Mouse (Mus musculus) ES-Bruce4 (cell line): ENCODE measurements around the gene Mlec.

Source experiments
- CTCF ChIP-seq: IDR thresholded peaks from one replicate; pipeline ENCODE4 v1.8.1; 2011; ENCODE audit warnings: low read depth, low read length
- EP300 ChIP-seq: IDR thresholded peaks from 2 replicates; pipeline ENCODE4 v1.6.1; 2011; ENCODE audit warnings: low read depth, low read length; ENCODE audit not compliant: insufficient read depth
- POLR2A ChIP-seq: IDR thresholded peaks from one replicate; pipeline ENCODE4 v1.8.1; 2011; ENCODE audit warnings: low read length; ENCODE audit not compliant: insufficient read depth

- no peak for TF ChIP-seq CTCF
- TF ChIP-seq POLR2A, result no peak
- peak; percentile 46; the same call in 1 of the 2 replicates for TF ChIP-seq EP300
Observed at GRCm38 (mm10) chr5:115133358-115134066, 24.5 kb downstream of the Mlec start.
